Mouse (Mus musculus): Measurements from ENCODE around the gene Shisa8.
A peak's percentile ranks its signal among the peaks of the same experiment; 100 is the strongest.

The Shisa8 gene

GRCm38 (mm10) chr15:82203090-82203489, 9.5 kb downstream of the Shisa8 start:
- DNase-seq = no peak

DNA sequence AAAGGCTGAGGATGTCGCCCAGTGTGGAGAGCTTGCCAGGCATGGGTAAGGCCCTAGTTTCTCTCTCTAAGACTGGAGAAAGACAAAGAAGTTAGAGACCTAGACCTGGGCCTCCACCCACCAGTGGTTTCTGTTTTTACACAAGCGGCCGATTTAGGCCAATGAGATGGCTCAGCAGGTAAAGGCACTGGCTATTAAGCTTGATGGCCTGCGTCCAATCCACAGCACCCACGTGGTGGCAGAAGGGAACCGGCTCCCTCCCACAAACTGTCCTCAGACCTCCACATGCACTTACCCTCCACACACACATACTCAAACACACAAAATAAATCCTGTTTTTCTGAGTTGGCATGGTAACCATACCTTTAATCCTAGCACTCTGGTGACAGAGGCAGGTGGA, 10.5 kb downstream of the Shisa8 start:
- no peak for DNase-seq

DNA sequence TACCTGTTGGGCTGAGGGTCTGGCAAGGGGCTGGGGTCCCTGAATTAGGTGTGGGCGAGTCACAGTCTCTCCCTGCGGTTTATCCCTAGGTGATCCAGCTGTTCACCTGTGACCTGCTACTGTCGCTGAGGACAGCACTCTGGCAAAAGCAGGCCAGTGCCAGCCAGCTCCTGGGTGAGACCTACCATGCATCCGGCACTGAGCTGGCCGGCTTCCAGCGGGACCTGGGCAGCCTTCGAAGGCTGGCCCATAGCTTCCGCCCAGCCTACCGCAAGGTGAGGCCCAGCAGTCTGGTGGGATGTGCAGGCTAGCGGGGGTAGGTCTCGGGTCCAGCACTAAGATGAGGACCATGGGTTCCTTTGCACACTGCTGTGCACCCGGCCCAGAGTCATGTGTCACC, 13.1 kb downstream of the Shisa8 start:
- DNase-seq = no peak

DNA sequence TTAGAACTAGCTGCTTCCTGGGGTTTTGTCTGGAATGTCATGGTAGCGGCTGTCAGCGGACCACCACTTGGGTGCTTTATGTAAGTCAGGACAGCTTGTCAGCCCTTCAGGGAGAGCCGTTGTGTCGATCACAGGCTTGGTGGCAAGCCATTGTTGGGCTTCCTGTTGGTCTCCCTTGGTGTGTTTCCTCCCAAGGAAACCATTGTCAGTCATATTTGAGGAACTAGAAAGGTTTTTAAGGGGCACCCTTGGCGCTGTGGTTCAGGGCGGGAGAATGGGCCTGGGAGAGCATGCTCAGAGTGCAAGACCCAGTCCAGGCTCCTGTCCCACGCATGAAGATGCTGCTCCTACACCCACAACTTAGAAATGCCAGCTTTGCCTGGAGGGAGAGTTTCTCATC, 14.3 kb downstream of the Shisa8 start:
- DNase-seq = no peak

DNA sequence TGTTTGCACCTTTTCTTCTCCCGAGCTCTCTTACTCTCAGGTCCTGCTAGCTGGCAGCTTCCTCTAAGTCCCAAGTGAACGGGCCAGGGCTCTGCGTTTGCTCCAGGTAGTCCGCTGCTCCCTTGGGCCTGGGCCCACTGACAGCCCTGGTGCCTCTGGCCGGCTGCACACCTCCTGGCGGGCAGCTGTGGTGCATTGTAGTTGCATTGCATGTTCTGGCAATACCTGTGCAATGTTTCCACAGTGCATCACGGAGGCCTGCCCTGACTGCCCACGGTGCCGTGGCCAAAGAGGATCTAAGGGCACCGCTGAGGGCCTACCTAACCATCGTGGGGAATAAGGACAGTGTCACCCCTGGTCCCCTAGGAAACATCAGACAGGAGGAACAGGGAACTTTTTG, 14.7 kb downstream of the Shisa8 start:
- DNase-seq = no peak

DNA sequence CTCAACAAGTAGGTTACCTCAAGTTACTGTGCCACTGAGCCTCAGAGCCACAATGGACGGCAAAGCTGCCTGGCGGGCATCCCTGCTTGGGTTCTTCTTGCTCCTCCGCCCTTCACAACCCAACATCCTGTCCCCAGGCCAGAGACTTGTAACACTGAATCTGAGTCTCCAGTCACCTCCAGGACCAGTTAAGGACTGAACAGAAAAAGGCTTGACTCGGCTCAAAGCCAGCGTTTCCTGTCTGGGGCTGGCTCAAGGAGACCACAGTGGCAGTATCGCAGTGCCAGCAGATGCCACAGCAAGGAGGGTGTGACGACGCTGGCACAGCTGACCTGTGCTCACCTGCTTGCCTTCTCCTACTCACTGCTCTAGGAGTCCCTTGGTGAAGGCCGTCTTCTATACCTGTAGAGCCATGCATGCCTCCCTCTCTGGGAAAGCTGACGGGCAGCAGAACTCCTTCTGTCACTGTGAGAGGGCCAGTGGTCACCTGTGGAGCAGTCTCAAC, 15.3 kb downstream of the Shisa8 start:
- no peak for DNase-seq

GRCm38 (mm10) chr15:82196300-82196699, 16.3 kb downstream of the Shisa8 start:
- no peak for DNase-seq

GRCm38 (mm10) chr15:82192617-82193016, 20.0 kb downstream of the Shisa8 start:
- DNase-seq = no peak

DNA sequence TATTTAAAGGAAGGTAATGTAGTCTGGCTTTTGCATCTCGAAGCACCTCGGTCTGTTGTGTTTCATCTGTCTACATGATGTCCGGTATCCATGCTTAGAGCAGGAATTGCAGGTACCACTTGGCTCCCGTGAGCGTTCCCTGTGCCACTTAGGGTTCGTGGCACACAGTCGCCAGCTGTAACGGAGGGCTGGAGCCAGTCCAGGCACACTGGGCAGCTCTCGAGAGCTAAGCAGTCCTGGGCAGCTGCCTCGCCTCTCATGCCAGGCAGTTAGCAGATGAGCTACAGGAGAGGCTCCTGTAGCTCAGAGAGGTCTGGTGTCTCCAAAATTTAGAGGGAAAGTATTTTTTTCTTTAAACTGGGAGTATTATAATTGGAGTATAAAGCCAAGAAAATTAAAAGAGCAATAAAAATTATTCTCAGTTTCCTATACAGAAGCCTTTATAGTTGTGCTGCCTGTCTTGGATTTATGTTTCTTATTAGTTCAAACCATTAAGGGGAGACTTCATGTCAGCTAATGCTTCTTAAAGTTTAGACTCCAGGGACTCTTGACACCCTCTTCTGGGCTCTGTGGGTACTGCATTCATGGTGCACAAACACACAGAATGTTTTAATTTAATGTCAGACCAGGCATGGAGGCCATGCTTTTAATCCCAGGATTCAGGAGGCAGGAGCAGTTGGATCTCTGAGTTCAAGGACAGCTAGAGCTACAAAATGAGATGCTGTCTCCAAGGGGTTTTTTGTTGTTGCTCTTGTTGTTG, 24.0 kb downstream of the Shisa8 start:
- no peak for DNase-seq

DNA sequence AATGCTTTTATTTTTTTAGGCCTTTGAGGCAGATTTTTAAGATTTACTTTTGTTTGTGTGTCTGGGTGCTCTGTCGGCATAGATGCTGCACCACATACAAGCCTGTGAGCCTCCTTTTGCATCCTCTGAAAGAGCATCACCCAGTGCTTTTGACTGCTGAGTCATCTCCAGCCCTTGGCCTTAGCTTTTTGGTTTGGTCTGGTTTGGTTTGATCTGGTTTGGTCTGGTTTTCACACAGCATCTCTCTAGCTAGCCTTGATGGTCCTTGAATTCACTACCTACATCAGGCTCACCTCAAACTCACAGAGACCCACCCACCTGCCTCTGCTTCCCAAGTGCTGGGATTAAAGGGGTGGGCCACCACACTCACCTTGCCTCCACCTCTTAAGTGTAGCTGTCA, 24.7 kb downstream of the Shisa8 start:
- DNase-seq = no peak

DNA sequence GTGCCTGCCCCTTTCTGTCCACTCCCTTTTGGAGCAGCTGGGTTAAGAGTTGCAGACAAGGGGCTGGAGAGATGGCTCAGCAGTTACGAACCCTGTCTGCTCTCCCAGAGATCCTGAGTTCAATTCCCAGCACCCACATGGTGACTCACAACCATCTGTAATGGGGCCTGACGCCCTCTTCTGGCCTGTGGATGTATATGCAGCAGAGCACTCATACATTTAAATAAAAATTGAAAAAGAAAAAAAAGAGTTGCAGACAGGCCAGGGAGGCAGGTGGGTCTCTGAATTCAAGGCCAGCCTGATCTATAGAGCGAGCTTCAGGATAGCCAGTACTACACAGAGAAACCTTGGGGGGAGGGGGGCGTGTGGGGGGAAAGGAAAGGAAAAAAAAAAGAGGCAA, 25.2 kb downstream of the Shisa8 start:
- DNase-seq = no peak

DNA sequence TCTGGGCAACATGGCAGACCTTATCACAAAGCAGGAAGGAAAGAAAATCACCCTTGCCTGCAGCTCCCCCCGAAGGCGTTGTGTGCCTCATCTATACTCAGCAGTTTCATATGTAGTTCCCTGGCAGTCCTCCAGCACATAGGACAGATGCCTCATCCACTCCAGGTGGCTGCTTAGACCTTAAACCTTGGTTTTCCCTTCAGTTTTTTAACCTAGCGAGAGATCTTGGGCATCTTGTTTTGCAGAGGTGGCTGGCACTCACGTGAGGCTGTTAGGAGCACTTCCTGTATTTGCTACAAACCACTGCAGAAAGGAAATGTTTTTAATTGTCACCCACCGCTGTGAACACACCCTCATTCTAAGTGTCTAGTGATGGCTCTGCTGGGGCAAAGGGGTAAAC, 25.7 kb downstream of the Shisa8 start:
- no peak for DNase-seq

DNA sequence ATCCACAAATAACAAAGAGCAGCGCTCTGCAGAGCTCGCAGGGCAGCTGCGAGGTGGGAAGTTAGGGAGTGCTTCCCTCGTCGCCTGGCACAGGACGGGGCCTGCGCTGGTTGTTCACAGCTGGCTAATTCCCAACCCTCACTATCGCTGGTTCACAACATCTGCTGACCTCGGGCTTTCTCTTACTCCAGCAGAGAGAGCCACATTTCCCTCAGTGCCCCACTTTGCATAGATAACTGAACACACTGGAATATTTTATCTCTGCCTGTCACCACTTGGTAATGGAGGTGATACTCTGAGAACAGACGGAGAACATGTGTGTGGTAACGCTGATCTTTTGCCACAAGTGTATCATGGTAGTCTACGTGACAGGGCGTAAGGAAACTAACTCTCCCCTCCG, 26.5 kb downstream of the Shisa8 start:
- DNase-seq = no peak

DNA sequence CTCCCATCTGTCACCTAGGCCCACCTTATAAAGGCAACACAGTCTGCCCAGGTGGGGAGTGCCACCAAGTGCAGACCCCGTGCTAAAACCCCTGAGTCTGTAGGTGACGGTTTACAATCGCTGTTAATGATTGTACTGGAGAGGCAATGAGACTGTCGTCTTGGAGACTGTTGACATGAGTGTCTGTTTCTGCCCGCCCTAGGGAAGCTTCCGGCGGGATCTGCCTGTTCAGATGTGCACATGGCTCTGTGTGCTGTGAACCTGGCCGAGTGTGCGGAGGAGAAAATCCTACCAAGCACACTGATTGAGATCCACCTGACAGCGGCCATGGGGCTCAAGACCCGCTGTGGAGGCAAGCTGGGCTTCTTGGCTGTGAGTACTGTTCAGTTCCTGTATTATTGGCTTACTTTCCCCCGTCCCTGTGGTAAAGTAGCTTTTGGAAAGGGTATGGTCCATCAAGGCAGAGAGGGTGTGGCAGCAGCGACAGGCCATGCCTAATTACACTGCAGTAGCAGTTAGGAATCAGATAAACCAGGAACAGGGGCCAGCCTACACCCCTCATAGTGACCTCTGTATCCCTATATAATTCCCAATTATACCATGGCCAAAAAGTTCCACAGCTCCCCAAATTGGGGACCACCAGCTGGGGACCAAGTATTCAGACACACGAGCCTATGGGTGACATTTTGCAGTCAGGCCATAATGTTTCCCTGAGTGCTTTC, 27.4 kb downstream of the Shisa8 start:
- no peak for DNase-seq

DNA sequence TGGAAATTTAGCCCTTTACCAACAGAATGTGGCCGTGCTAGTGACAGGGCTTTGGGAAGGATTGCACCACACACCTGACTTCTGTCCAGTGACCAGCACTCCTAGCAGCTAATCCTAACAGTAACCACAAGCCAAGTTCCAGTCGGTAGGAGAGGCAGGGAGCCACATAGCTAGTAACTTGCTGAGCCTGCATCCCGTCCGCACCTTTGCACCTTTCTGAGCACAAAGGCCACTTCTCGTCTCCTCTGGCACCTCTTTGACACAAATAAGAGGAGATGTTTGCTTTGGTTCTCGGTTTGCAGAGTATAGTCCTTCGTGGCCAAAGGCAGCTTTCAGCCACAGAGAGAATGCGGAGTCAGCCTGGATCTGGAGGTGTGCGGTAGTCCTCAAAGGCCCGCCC, 28.0 kb downstream of the Shisa8 start:
- peak; percentile 77 for DNase-seq

DNA sequence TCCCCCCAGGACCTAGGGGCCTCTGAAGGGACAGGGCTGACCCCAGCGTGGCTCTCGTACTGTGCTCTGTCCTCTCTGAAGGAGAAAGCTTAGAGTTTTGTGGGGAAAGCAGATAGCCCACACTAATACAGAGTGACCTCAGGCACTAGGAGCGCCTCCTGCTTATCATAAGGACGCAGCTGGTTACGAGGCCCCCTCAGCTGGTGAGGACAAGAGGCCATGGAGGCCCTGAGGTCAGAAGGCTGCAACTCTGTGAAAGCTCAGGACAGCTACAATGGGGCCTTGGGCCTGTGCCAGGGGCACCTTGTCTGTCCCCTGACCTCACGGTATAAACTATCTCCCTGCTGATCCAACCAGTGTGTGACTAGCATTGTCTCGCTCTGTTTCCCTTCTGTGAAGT, 28.4 kb downstream of the Shisa8 start:
- DNase-seq = peak; percentile 70

GRCm38 (mm10) chr15:82183596-82183995, 29.0 kb downstream of the Shisa8 start:
- DNase-seq = no peak

DNA sequence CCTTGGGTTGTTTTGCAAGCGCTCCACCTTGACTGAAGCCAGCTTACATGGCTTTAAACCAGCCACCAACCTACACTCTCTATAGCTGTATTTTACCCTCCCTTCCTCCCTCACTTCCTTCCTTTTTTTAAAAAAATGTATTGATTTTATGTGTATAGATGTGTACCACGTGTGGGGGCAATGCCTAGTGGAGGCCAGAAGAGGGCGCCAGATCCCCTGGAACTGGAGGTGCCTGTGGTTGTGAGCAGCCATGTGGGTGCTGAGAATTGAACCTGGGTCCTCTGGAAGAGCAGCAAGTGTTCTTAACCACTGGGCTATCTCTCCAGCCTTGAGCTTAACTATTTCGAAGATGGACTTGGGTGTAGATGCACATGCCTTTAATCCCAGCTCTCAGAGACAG, 30.3 kb downstream of the Shisa8 start:
- no peak for DNase-seq

- DNase-seq = no peak
These were observed 31.5 kb downstream of the Shisa8 start for GRCm38 (mm10) chr15:82181131-82181530.

DNA sequence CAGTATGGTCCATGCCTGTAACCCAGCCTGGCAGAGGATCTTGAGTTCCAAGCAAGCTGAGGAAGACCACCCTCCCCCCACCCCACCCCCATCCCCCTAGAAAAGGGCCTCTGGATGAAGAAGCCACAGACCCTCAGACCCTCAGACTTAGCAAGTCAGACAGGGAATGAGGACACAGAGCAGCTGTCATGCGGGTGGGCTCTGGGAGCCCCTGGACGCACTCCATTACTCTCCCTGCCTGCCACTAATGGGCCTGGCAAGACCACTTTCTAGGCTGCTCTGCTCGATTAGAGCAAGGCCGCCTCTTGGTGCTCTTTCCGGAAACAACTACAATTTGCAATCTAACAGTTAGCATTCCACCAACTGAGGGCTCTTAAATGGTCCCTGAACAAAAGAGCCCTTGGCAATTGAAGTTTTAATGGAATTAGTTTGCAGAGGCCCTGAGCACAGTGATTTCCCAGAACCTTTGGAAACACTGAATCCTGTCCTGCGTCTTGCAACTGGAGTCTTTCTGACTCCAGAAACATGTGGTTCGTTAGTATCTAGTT, 34.8 kb downstream of the Shisa8 start:
- no peak for DNase-seq

- no peak for DNase-seq
These were observed 37.5 kb downstream of the Shisa8 start for GRCm38 (mm10) chr15:82175091-82175490.

DNA sequence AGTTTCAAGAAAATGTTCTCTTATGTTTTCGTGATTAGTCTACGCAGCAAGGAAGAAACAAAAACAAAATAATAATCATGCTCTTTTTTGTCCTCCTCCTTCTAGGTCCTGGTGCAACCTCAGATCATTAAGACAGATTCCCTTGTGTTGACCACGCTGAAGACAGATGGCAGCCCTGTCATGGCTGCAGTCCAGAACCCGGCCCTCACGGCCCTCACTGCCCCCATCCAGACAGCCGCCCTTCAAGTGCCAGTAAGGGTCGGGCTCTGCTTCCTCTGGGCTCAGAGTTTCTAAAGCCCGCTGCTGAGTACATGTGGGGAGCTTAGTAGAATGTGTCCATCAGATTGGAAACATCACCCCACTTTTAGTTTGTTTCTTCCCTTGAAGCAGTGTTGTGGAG, 40.0 kb downstream of the Shisa8 start:
- no peak for DNase-seq

DNA sequence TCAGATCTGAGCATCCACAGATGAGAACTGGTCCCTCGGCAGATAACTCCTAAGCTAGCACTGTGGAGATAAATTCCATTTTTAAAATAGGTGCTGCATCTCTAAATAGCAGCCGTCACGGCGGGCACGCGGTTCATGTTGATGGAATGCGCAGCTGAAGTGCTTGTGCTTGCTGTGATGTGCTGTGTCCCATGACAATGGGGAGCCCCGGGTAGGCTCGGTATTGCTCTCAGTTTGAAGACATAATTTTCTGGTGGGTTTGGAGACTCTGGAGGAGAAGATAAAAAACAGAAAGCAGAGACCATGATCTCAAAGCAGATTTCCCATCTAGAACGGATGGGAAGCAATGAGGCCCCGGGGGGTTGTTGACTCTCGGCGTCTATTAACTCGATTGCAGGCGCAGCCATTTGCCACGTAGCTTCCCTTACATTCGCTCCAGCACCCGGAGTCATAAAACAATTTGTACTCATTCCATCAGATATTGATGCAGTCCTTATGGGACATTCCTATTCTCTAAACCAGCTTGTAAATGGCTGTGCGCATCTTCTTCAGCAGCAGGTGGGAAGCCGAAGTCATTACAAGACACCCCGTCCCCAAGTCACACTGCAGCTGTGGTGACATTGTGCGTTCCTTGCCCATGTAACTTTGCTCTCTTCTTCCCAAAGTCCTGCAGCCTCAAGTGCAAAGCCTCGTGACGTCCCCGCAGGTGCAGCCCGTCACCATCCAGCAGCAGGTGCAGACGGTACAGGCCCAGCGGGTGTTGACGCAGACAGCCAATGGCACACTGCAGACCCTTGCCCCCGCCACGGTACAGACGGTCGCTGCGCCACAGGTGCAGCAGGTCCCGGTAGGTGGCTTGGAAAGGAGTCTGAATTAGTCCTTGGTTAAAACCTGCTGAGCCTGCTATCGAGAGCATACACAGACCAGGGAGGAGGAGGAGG, 41.9 kb downstream of the Shisa8 start:
- DNase-seq = no peak
